Mouse (Mus musculus) ES-Bruce4 (cell line): ENCODE results near the gene Ankdd1b.

Source experiments
- CTCF ChIP-seq: IDR thresholded peaks from one replicate; pipeline ENCODE4 v1.8.1; 2011; ENCODE audit warnings: low read depth, low read length
- EP300 ChIP-seq: IDR thresholded peaks from 2 replicates; pipeline ENCODE4 v1.6.1; 2011; ENCODE audit warnings: low read depth, low read length; ENCODE audit not compliant: insufficient read depth
- POLR2A ChIP-seq: IDR thresholded peaks from one replicate; pipeline ENCODE4 v1.8.1; 2011; ENCODE audit warnings: low read length; ENCODE audit not compliant: insufficient read depth

DNA sequence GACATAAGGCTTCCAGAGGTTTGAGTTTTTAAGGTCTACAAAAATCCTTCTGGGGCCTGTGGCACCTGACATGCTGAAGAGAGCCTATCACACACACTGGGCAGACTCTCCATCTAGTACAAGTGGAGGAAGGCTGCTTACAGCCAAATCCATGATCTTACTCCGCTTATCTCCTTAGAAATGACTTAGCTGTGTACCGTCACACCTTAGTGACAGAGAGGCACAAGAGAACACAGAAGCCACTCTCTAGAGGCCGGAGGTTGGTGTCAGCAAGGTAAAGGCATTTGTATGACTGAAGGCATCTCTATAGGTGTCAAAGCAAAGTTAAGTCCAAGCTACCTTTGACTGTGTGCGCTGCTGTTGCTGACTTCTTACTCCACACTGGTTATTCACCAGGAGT is 30.6 kb downstream of the Ankdd1b start:
- TF ChIP-seq CTCF (no peak), EP300 (no peak), POLR2A (no peak)
